Mouse (Mus musculus) megakaryocyte, embryonic 14.5 days (primary cell): ENCODE results near the gene Brd3os. TPM values are rescaled to one million over a fixed set of nuclear protein-coding genes. Genes with fewer than 3 reads are reported as not detected.
A peak's percentile ranks its signal among the peaks of the same experiment; 100 is the strongest.

Experiments used
- H3K27me3 ChIP-seq: replicated peaks from 2 replicates; pipeline ENCODE3; 2012; ENCODE audit warnings: inconsistent platforms
- H3K36me3 ChIP-seq: replicated peaks from 2 replicates; pipeline ENCODE3; 2012; ENCODE audit warnings: low read length, inconsistent platforms, mixed read lengths
- H3K4me1 ChIP-seq: 2 replicates; pipeline ENCODE4 v1.6.1; 2012; ENCODE audit warnings: inconsistent platforms
- H3K4me3 ChIP-seq: replicated peaks from 2 replicates; pipeline ENCODE3; 2012; ENCODE audit warnings: moderate library complexity, mild to moderate bottlenecking, inconsistent platforms
- H3K9me3 ChIP-seq: 2 replicates; pipeline ENCODE4 v1.6.1; 2012; ENCODE audit warnings: inconsistent platforms
- FLI1 ChIP-seq: IDR thresholded peaks from 2 replicates; pipeline ENCODE4 v1.6.1; 2012; ENCODE audit warnings: low read length, inconsistent platforms, mixed read lengths
- GATA1 ChIP-seq: IDR thresholded peaks from 3 replicates; pipeline ENCODE4 v1.6.1; 2012; ENCODE audit warnings: mixed read lengths, low read length, inconsistent platforms, borderline replicate concordance
- polyA plus RNA-seq: library from polyadenylated mRNA; stranded (reverse); fragments of >175 nt; gene quantifications from 2 replicates; pipeline ENCODE4 v1.2.3, GENCODE M21; 2012; ENCODE audit warnings: low replicate concordance; ENCODE audit not compliant: insufficient read depth

The Brd3os gene
- polyA plus RNA-seq, 1 experiment = 0.51 TPM

GRCm38 (mm10) chr2:27421293-27422068 lies 20.6 kb upstream of the Brd3os start:
- Histone ChIP-seq H3K4me3 (no peak overlapping the region), H3K36me3 (no peaks in the 10 kb centered on the region), H3K9me3 (no peaks in the 10 kb centered on the region), H3K4me1 (peaks cover 61% of the 10 kb centered on the region), H3K27me3 (peaks cover 55% of the 10 kb centered on the region)
- TF ChIP-seq GATA1 (no peak), FLI1 (no peak)

- H3K36me3 ChIP-seq = no peaks in the 10 kb centered on the region
- no peak overlapping the region for H3K4me3 ChIP-seq
- no peaks in the 10 kb centered on the region for H3K9me3 ChIP-seq
- peaks cover 53% of the 10 kb centered on the region for H3K27me3 ChIP-seq
- peaks cover 54% of the 10 kb centered on the region for H3K4me1 ChIP-seq
- no peak for TF ChIP-seq GATA1
- TF ChIP-seq FLI1 = no peak
Observed at GRCm38 (mm10) chr2:27423596-27423995, 18.5 kb upstream of the Brd3os start.

GRCm38 (mm10) chr2:27425161-27425611 lies 16.9 kb upstream of the Brd3os start:
- Histone ChIP-seq H3K27me3 (peaks cover 61% of the 10 kb centered on the region), H3K4me1 (peaks cover 38% of the 10 kb centered on the region), H3K36me3 (no peaks in the 10 kb centered on the region), H3K9me3 (no peaks in the 10 kb centered on the region), H3K4me3 (peak overlapping the region; percentile 93)
- no peak for TF ChIP-seq FLI1
- no peak for TF ChIP-seq GATA1

- no peak for TF ChIP-seq FLI1
- TF ChIP-seq GATA1 = no peak
- no peaks in the 10 kb centered on the region for H3K9me3 ChIP-seq
- peaks cover 68% of the 10 kb centered on the region for H3K27me3 ChIP-seq
- H3K4me1 ChIP-seq = peaks cover 36% of the 10 kb centered on the region
- H3K4me3 ChIP-seq = peak overlapping the region; percentile 93
- no peaks in the 10 kb centered on the region for H3K36me3 ChIP-seq
Observed at GRCm38 (mm10) chr2:27425751-27426405, 16.2 kb upstream of the Brd3os start.

DNA sequence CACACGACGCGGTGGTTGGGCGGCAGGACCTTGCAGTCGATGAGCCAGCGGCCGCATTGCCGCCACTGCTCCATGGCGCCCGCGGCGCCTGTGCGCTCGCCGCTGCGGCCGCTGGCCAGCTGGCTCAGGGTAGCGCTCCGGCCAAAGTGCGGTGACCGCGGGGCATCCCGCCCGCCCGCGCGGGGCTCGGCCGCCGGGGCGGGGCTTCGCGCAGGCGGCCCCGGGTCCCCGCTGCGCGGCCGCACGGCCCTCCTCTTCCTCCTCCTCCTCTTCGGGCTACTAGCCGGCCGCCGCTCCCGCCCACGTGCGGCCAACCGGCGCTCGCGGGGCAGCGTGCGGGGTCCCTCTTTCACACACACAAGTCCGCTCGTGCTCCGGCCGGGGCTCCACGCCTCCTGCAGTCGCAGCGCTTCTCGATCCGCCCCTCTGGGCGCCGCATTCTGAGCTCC lies 15.7 kb upstream of the Brd3os start:
- peaks cover 30% of the 10 kb centered on the region for H3K4me1 ChIP-seq
- no peaks in the 10 kb centered on the region for H3K36me3 ChIP-seq
- H3K4me3 ChIP-seq = peak overlapping the region; percentile 93
- peaks cover 70% of the 10 kb centered on the region for H3K27me3 ChIP-seq
- no peaks in the 10 kb centered on the region for H3K9me3 ChIP-seq
- TF ChIP-seq FLI1 = no peak

DNA sequence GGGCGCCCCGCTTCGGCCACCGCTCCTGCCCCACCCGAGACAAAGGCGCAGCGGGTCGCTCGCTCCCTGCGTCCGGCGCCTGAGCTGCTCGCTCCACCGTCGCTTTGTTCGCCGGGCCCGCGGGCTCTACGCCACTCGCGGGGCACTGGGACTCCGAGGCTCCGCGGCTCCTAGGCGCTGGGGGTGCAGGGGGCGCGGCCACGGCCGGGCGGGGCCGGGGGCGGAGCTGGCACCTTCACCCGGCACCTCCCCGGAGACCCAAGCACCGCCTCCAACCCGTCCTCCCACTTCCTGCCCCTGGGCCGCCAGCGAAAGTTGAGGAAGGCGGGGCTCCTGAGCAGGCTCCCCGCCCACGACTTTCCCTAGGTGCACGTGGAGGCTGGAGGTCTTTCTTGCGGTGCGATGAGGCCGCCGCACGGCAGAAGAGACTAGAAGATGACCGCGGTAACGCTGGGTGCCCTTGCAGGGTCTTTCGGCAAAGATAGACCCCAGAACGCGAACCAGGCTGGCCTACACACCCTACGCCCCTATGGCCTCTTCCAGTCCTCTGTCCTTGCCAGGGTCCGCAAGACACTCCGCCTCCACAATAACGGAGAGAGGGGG lies 15.2 kb upstream of the Brd3os start, which contains the start of gene Vav2:
Gene Vav2, minus strand, starts transcription at position 179 of the 603 bp plus-strand sequence.
- Histone ChIP-seq H3K4me3 (peak within 1 kb of the TSS; percentile 93), H3K9me3 (no peaks in the 10 kb centered on the region), H3K27me3 (peaks cover 68% of the 10 kb centered on the region), H3K4me1 (peaks cover 27% of the 10 kb centered on the region), H3K36me3 (no peaks in the 10 kb centered on the region)
- TF ChIP-seq FLI1 (no peak), GATA1 (no peak)

DNA sequence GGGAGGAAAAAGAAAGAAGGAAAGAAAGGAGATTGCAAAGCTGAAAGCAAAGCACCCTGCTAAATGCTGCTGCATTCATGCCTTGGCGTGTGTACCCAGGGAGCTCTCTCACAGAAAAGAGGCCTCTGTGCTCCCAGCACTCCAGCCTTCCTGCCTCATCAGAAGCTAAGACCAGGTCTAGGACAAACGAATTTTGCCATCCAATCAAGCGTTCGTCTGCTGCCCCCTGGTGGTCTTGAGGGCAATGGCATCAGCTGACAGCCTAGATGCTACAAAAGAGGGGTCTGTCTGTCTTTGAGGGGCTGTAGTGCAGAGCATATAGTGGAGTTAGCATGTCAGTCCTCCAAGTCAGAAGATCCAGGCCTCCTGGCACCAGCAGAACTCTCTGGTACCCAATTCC lies 14.1 kb upstream of the Brd3os start:
- Histone ChIP-seq H3K27me3 (peaks cover 63% of the 10 kb centered on the region), H3K36me3 (no peaks in the 10 kb centered on the region), H3K4me3 (no peak overlapping the region), H3K9me3 (no peaks in the 10 kb centered on the region), H3K4me1 (peaks cover 27% of the 10 kb centered on the region)
- TF ChIP-seq GATA1 (no peak), FLI1 (no peak)

- H3K4me3 ChIP-seq = no peak overlapping the region
- H3K9me3 ChIP-seq = no peaks in the 10 kb centered on the region
- peaks cover 47% of the 10 kb centered on the region for H3K27me3 ChIP-seq
- H3K4me1 ChIP-seq = peaks cover 28% of the 10 kb centered on the region
- no peak for TF ChIP-seq FLI1
- no peak for TF ChIP-seq GATA1
- H3K36me3 ChIP-seq = no peaks in the 10 kb centered on the region
Observed at GRCm38 (mm10) chr2:27430621-27431020, 11.5 kb upstream of the Brd3os start.

DNA sequence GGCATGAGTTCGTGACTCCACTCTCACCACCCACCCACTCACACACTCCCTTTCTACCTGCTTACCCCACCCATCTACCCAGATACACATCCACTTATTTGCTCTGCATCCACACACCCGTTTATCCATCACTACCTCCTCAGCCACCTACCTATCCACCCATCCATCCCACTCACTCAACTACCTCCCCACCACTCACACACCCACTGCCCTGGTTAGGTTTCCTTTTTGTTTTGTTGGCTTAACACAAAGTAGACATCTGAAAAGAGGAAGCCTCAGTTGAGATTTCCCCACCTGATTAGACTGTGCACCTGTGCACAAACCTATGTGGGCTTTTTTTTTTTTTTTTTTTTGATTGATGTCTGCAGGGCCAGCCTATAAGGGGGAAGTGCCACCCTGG lies 9.5 kb upstream of the Brd3os start:
- no peaks in the 10 kb centered on the region for H3K9me3 ChIP-seq
- peaks cover 18% of the 10 kb centered on the region for H3K4me1 ChIP-seq
- TF ChIP-seq FLI1 (no peak), GATA1 (no peak)
- no peak overlapping the region for H3K4me3 ChIP-seq
- no peaks in the 10 kb centered on the region for H3K36me3 ChIP-seq
- peaks cover 42% of the 10 kb centered on the region for H3K27me3 ChIP-seq

DNA sequence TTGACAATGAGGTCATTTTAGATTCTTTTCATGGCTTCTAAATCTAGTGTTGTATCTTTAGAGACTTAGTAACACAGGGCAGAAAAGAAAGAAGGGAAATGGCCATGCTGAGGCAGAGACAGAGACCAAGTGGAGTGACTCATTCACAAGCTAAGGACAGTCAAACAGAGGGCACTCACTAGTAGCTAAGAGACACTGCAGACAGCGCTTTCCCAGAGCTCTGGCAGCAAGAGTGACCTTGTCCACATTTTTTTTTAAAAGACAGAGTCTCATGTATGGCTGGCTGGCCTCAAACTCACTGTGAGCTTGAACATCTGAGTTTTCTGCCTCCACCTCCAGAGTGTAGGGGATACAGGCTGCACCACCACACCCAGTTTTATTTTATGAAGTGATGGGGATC lies 4.2 kb upstream of the Brd3os start:
- H3K4me1 ChIP-seq = peaks cover 55% of the 10 kb centered on the region
- H3K36me3 ChIP-seq = no peaks in the 10 kb centered on the region
- no peaks in the 10 kb centered on the region for H3K9me3 ChIP-seq
- TF ChIP-seq FLI1 (no peak), GATA1 (no peak)
- H3K4me3 ChIP-seq = peak overlapping the region; percentile 69
- H3K27me3 ChIP-seq = peaks cover 14% of the 10 kb centered on the region
